Mouse (Mus musculus) thymus, adult 2 months (tissue): ENCODE measurements around the gene Dlgap1.

Experiments
- CTCF ChIP-seq: fragments of 200-500 bp; IDR thresholded peaks from 2 replicates; pipeline ENCODE4 v1.5.1; 2012; ENCODE audit warnings: mild to moderate bottlenecking, control low read depth, low read length, moderate library complexity, borderline replicate concordance; ENCODE audit not compliant: control insufficient read depth, poor library complexity, insufficient read depth; ENCODE audit errors: extremely low read depth
- POLR2A ChIP-seq: fragments of 200-500 bp; IDR thresholded peaks from 2 replicates; pipeline ENCODE4 v1.6.1; 2012; ENCODE audit warnings: mild to moderate bottlenecking, low read length, control low read depth, moderate library complexity; ENCODE audit not compliant: control insufficient read depth, poor library complexity, insufficient read depth; ENCODE audit errors: extremely low read depth

DNA sequence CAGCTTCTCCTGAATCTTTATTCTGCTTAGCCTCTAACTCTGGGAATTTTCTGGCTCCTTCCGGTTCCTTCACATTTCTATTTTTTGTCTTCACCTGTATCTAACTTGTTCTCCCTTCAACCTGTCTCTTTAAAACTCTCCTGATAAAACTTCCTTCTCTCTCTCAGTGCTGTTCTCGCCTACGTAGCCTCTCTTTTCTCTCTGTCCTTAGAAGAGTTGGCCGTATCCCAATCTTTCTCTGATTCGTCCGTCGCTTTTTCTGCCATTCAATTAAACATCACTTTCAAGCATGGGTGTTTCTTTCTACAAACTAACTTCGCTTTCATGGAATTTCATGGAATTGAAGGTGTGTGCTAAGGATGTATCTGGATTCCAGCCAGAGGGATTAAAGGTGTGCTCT lies 721.7 kb downstream of the Dlgap1 start:
- TF ChIP-seq CTCF = no peak
- TF ChIP-seq POLR2A = no peak
